Mouse (Mus musculus) bone marrow macrophage, adult 2 months (primary cell): Measurements from ENCODE around the gene Meis1.

Experiments
- CTCF ChIP-seq: IDR thresholded peaks from 2 replicates; pipeline ENCODE4 v1.5.1; 2012; ENCODE audit warnings: low read depth, mild to moderate bottlenecking, low read length, moderate library complexity
- POLR2A ChIP-seq: IDR thresholded peaks from 2 replicates; pipeline ENCODE4 v1.6.1; 2012; ENCODE audit warnings: mild to moderate bottlenecking, low read depth, low read length, borderline replicate concordance

- TF ChIP-seq CTCF, result no peak
- no peak for TF ChIP-seq POLR2A
Measured at GRCm38 (mm10) chr11:19012001-19012400, 6.8 kb downstream of the Meis1 start.
